In genomic region chr17:10069251-10069650, GRCm38 (mm10) we compare ENCODE assay signal across 22 mouse cellular contexts.
DNase-seq lines count a peak whose midpoint lies in the region; ATAC-seq and TF ChIP-seq lines count a peak whose summit lies in the region.
"Had no signal": no experiment of that assay in that cellular context is flagged by ENCODE, and none has a peak within 500 bp of the region (broad histone marks: within the 10 kb centered on the region; RNA-seq: fewer than 3 reads in every experiment).

No protein-coding gene starts in this region.

- no peaks in the 10 kb centered on the region for H3K79me3 ChIP-seq in C2C12 (ENCODE audit: low read depth)

- no peaks in the 10 kb centered on the region for H3K27me3 ChIP-seq in heart, embryonic 10.5 days (ENCODE audit: insufficient read depth, poor library complexity, severe bottlenecking)
- H3K27me3 ChIP-seq in C2C12 (ENCODE audit: control insufficient read depth, insufficient read depth, insufficient read length) (no peaks in the 10 kb centered on the region), myocyte (ENCODE audit: control insufficient read depth, insufficient read depth, insufficient read length) (no peaks in the 10 kb centered on the region)
- H3K27me3 ChIP-seq in forebrain, embryonic 10.5 days (ENCODE audit: poor library complexity, severe bottlenecking): no peaks in the 10 kb centered on the region
- no peaks in the 10 kb centered on the region for H3K27me3 ChIP-seq in forebrain, postnatal 0 days (ENCODE audit: insufficient read depth, low read length)
- H3K27me3 ChIP-seq: embryonic facial prominence, embryonic 13.5 days; embryonic facial prominence, embryonic 15.5 days; forebrain, embryonic 12.5 days had no signal

- H3K27ac ChIP-seq in heart, embryonic 10.5 days: no peak overlapping the region
- H3K27ac ChIP-seq in forebrain, embryonic 10.5 days: no peak overlapping the region
- no peak overlapping the region for H3K27ac ChIP-seq in forebrain, postnatal 0 days (ENCODE audit: low read depth, low read length)
- H3K27ac ChIP-seq: embryonic facial prominence, embryonic 13.5 days; embryonic facial prominence, embryonic 15.5 days; forebrain, embryonic 12.5 days had no signal

- no peaks in the 10 kb centered on the region for H3K9me3 ChIP-seq in heart, embryonic 10.5 days
- no peaks in the 10 kb centered on the region for H3K9me3 ChIP-seq in forebrain, embryonic 10.5 days
- no peaks in the 10 kb centered on the region for H3K9me3 ChIP-seq in forebrain, postnatal 0 days (ENCODE audit: low read length)
- H3K9me3 ChIP-seq: embryonic facial prominence, embryonic 13.5 days; embryonic facial prominence, embryonic 15.5 days; forebrain, embryonic 12.5 days had no signal

- ATAC-seq in forebrain, postnatal 0 days: no peak
- ATAC-seq: forebrain, embryonic 14.5 days; forebrain, embryonic 16.5 days had no signal

- peak; percentile 88 for DNase-seq in heart, adult 11 months
- no peak for DNase-seq in heart, embryonic 10.5 days (ENCODE audit: low spot score)
- DNase-seq in forebrain, embryonic 10.5 days (ENCODE audit: extremely low spot score, low spot score): no peak
- no peak for DNase-seq in forebrain, postnatal 0 days
- DNase-seq: adrenal gland, postnatal 10 days; adrenal gland, postnatal 25 days; B cell, adult 2 months; cerebellum, adult 11 months; cerebellum, adult 18-20 months; cerebellum, adult 8-10 months; cerebellum, adult 9-11 months; cerebellum, postnatal 14 days; cerebellum, postnatal 36 days; embryo, embryonic 11 days had no signal

- H3K79me2 ChIP-seq in C2C12 (ENCODE audit: control insufficient read depth, insufficient read depth) (no peaks in the 10 kb centered on the region), myocyte (ENCODE audit: control insufficient read depth, insufficient read depth) (no peaks in the 10 kb centered on the region)

- H3K4me2 ChIP-seq in myocyte (ENCODE audit: low read depth): peak overlapping the region; percentile 42
- H3K4me2 ChIP-seq in forebrain, postnatal 0 days (ENCODE audit: low read depth): no peak overlapping the region
- H3K4me2 ChIP-seq: embryonic facial prominence, embryonic 13.5 days; embryonic facial prominence, embryonic 15.5 days; forebrain, embryonic 12.5 days had no signal

- no peak for TF ChIP-seq POLR2A in myocyte (IDR thresholded peaks at IDR 0.05; ENCODE audit: insufficient read length, low read depth)

- H3K36me3 ChIP-seq in heart, embryonic 10.5 days: no peaks in the 10 kb centered on the region
- H3K36me3 ChIP-seq in C2C12 (ENCODE audit: control insufficient read depth, insufficient read depth) (no peaks in the 10 kb centered on the region), myocyte (ENCODE audit: control insufficient read depth, insufficient read depth) (no peaks in the 10 kb centered on the region)
- no peaks in the 10 kb centered on the region for H3K36me3 ChIP-seq in forebrain, embryonic 10.5 days (replicated peaks)
- H3K36me3 ChIP-seq in forebrain, postnatal 0 days (ENCODE audit: insufficient read depth): no peaks in the 10 kb centered on the region
- H3K36me3 ChIP-seq: embryonic facial prominence, embryonic 13.5 days; embryonic facial prominence, embryonic 15.5 days; forebrain, embryonic 12.5 days had no signal

- H3ac ChIP-seq in C2C12 (ENCODE audit: control insufficient read depth, insufficient read length, low read depth) (no peak overlapping the region), myocyte (ENCODE audit: control insufficient read depth, insufficient read length) (no peak overlapping the region)

- no peak overlapping the region for H3K9ac ChIP-seq in forebrain, postnatal 0 days
- H3K9ac ChIP-seq: embryonic facial prominence, embryonic 13.5 days; embryonic facial prominence, embryonic 15.5 days; forebrain, embryonic 12.5 days had no signal

- no peak overlapping the region for H3K4me3 ChIP-seq in heart, embryonic 10.5 days
- H3K4me3 ChIP-seq in C2C12 (ENCODE audit: insufficient read depth, poor library complexity, severe bottlenecking) (no peak overlapping the region), myocyte (no peak overlapping the region)
- H3K4me3 ChIP-seq in forebrain, embryonic 10.5 days: no peak overlapping the region
- H3K4me3 ChIP-seq in forebrain, postnatal 0 days (ENCODE audit: low read depth, low read length): no peak overlapping the region
- H3K4me3 ChIP-seq: embryonic facial prominence, embryonic 13.5 days; embryonic facial prominence, embryonic 15.5 days; erythroblast, embryonic 14.5 days; forebrain, embryonic 12.5 days had no signal

- 89% methylated on average over 3 of the region's 3 CpGs for WGBS in heart, embryonic 10.5 days
- 90% methylated on average over 3 of the region's 3 CpGs for WGBS in forebrain, embryonic 10.5 days
- 97% methylated on average over 3 of the region's 3 CpGs for WGBS in forebrain, postnatal 0 days

- TF ChIP-seq CTCF in C2C12 (IDR thresholded peaks at IDR 0.05; ENCODE audit: control insufficient read depth, insufficient read depth, insufficient read length): no peak
- no peak for TF ChIP-seq CTCF in forebrain, postnatal 0 days (IDR thresholded peaks at IDR 0.05; ENCODE audit: low read depth)

- H3K4me1 ChIP-seq in heart, embryonic 10.5 days: peaks cover 5% of the 10 kb centered on the region; the same call in 1 of the 2 replicates
- H3K4me1 ChIP-seq in forebrain, embryonic 10.5 days: peaks cover 5% of the 10 kb centered on the region; the same call in 1 of the 2 replicates
- no peaks in the 10 kb centered on the region for H3K4me1 ChIP-seq in forebrain, postnatal 0 days (ENCODE audit: insufficient read depth)
- H3K4me1 ChIP-seq: embryonic facial prominence, embryonic 13.5 days; embryonic facial prominence, embryonic 15.5 days; forebrain, embryonic 12.5 days had no signal

TF ChIP-seq in C2C12, 6 proteins besides CTCF, POLR2A, EP300 and RAD21:
- no peak for TF ChIP-seq CEBPB (IDR thresholded peaks at IDR 0.05; ENCODE audit: low read depth)
- peak; percentile 69 for TF ChIP-seq MYOD1 (IDR thresholded peaks at IDR 0.05; ENCODE audit: control insufficient read depth, insufficient read length, low read depth)

TF ChIP-seq in myocyte, 11 proteins besides CTCF, POLR2A, EP300 and RAD21:
- no peak for TF ChIP-seq SRF (IDR thresholded peaks at IDR 0.05; ENCODE audit: control insufficient read depth, insufficient read length, low read depth)
- TF ChIP-seq CEBPB (IDR thresholded peaks at IDR 0.05; ENCODE audit: insufficient read depth, poor library complexity, severe bottlenecking): 0 out of 2 replicates have a peak, but pooled peaks have one; percentile 19
- peak in 2 of 3 experiments; percentile 43 to 51 for TF ChIP-seq MYOG (IDR thresholded peaks at IDR 0.05; ENCODE audit: control insufficient read depth in 1 of 3, insufficient read depth in 1 of 3, insufficient read length in 2 of 3, low read depth in 2 of 3)
- TF ChIP-seq MYOD1 (IDR thresholded peaks at IDR 0.05; ENCODE audit: control insufficient read depth in 1 of 3, insufficient read length in 2 of 3, low read depth in 2 of 3): peak; percentile 57 to 81 (median 69)
- TF ChIP-seq E2F4 (IDR thresholded peaks at IDR 0.05; ENCODE audit: insufficient read depth): no peak
- TF ChIP-seq TCF12 (IDR thresholded peaks at IDR 0.05; ENCODE audit: insufficient read depth, poor library complexity, severe bottlenecking): no peak
- TF ChIP-seq REST (IDR thresholded peaks at IDR 0.05; ENCODE audit: insufficient read depth, insufficient read length): no peak
TF ChIP-seq in myocyte: peak in this region for 3.
